Comparison of ENCODE assay signal across 15 mouse cellular contexts in the genomic region with DNA sequence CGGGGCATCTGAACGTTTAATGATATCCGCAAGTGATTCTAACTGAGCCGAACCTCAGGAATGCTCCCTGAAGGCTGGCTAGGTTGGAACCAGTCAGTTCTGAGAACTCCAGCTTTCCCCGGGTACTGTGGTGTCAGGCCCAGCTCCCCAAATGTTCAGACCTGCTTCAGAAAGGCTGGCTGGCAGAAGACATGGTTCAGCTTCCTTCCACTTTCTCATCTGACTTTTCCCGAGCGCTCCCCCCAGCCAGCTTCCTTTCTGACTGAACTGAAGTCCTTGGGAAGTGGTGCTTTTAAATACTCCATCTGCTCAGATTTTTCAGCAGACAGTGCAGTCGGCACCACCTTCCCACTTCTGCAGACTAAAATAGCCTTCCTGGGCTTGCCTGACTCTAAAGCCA. TPM values are rescaled to one million over a fixed set of nuclear protein-coding genes. Genes with fewer than 3 reads are reported as not detected.
DNase-seq lines count a peak whose midpoint lies in the region; ATAC-seq and TF ChIP-seq lines count a peak whose summit lies in the region.
"Had no signal": no experiment of that assay in that cellular context is flagged by ENCODE, and none has a peak within 500 bp of the region (broad histone marks: within the 10 kb centered on the region; RNA-seq: fewer than 3 reads in every experiment).

No protein-coding gene starts in this region.

- DNase-seq in kidney, adult 9 months: no peak
- DNase-seq in left cerebral cortex, adult 18-20 months (ENCODE audit: low spot score in 2 of 2): peak; percentile 58 to 78
- peak; percentile 42 for DNase-seq in lung, postnatal 25 days (ENCODE audit: low spot score)
- DNase-seq in liver, postnatal 0 days: no peak
- DNase-seq: adrenal gland, adult 2 months; kidney, adult 2 months; thymus, postnatal 25 days had no signal

- peaks cover 23% of the 10 kb centered on the region for H3K4me1 ChIP-seq in kidney, embryonic 15.5 days
- no peaks in the 10 kb centered on the region for H3K4me1 ChIP-seq in liver, postnatal 0 days (ENCODE audit: insufficient read depth)
- H3K4me1 ChIP-seq in intestine, embryonic 15.5 days (replicated peaks): 0 out of 2 replicates have a peak, but pooled peaks cover 3% of the 10 kb centered on the region

- no peak for TF ChIP-seq EP300 in liver, postnatal 0 days (IDR thresholded peaks at IDR 0.05; ENCODE audit: low read depth)

- H3K36me3 ChIP-seq in kidney, embryonic 15.5 days: no peaks in the 10 kb centered on the region
- H3K36me3 ChIP-seq in liver, postnatal 0 days (replicated peaks; ENCODE audit: insufficient read depth, low read length): no peaks in the 10 kb centered on the region
- no peaks in the 10 kb centered on the region for H3K36me3 ChIP-seq in intestine, embryonic 15.5 days
- H3K36me3 ChIP-seq: hindbrain, embryonic 10.5 days; limb, embryonic 15.5 days had no signal

- H3K9ac ChIP-seq in kidney, embryonic 15.5 days: no peak overlapping the region
- H3K9ac ChIP-seq in liver, postnatal 0 days (replicated peaks): no peak overlapping the region
- no peak overlapping the region for H3K9ac ChIP-seq in intestine, embryonic 15.5 days
- H3K9ac ChIP-seq: limb, embryonic 15.5 days had no signal

- no peaks in the 10 kb centered on the region for H3K27me3 ChIP-seq in kidney, embryonic 15.5 days
- no peaks in the 10 kb centered on the region for H3K27me3 ChIP-seq in liver, postnatal 0 days (ENCODE audit: insufficient read depth, low read length)
- no peaks in the 10 kb centered on the region for H3K27me3 ChIP-seq in intestine, embryonic 15.5 days (replicated peaks)
- H3K27me3 ChIP-seq: limb, embryonic 15.5 days; Patski had no signal

- no peaks in the 10 kb centered on the region for H3K9me3 ChIP-seq in kidney, embryonic 15.5 days (replicated peaks)
- no peaks in the 10 kb centered on the region for H3K9me3 ChIP-seq in liver, postnatal 0 days (ENCODE audit: low read length)
- no peaks in the 10 kb centered on the region for H3K9me3 ChIP-seq in intestine, embryonic 15.5 days
- H3K9me3 ChIP-seq: hindbrain, embryonic 10.5 days; limb, embryonic 15.5 days had no signal

- no peak for ATAC-seq in kidney, embryonic 15.5 days (replicated peaks; ENCODE audit: low FRiP score)
- peak; percentile 98 for ATAC-seq in frontal cortex, adult (ENCODE audit: low TSS enrichment)
- no peak for ATAC-seq in erythroblast, adult 5-6 weeks (replicated peaks; ENCODE audit: low FRiP score, poor library complexity, severe bottlenecking)
- ATAC-seq in liver, postnatal 0 days: no peak
- no peak for ATAC-seq in intestine, embryonic 15.5 days
- ATAC-seq: Patski had no signal

- no peak overlapping the region for H3K4me3 ChIP-seq in kidney, embryonic 15.5 days (replicated peaks)
- no peak overlapping the region for H3K4me3 ChIP-seq in liver, postnatal 0 days (ENCODE audit: low read depth, low read length)
- H3K4me3 ChIP-seq in intestine, embryonic 15.5 days (replicated peaks): no peak overlapping the region
- H3K4me3 ChIP-seq: hindbrain, embryonic 10.5 days; limb, embryonic 15.5 days; myocyte had no signal

- no peak for TF ChIP-seq CTCF in liver, postnatal 0 days (IDR thresholded peaks at IDR 0.05; ENCODE audit: low read depth)

- WGBS in kidney, embryonic 15.5 days: 58% methylated on average over 8 of the region's 8 CpGs
- 71% methylated on average over 8 of the region's 8 CpGs for WGBS in liver, postnatal 0 days (ENCODE audit: insufficient replicate concordance)
- WGBS in intestine, embryonic 15.5 days: 68% methylated on average over 8 of the region's 8 CpGs

- H3K27ac ChIP-seq in kidney, embryonic 15.5 days: peak overlapping the region; percentile 37; the same call in 1 of the 2 replicates
- H3K27ac ChIP-seq in liver, postnatal 0 days (ENCODE audit: low read depth): no peak overlapping the region
- no peak overlapping the region for H3K27ac ChIP-seq in intestine, embryonic 15.5 days
- H3K27ac ChIP-seq: hindbrain, embryonic 10.5 days; limb, embryonic 15.5 days had no signal

- H3K4me2 ChIP-seq in kidney, embryonic 15.5 days: no peak overlapping the region
- H3K4me2 ChIP-seq in liver, postnatal 0 days (ENCODE audit: low read depth, low read length): no peak overlapping the region
- H3K4me2 ChIP-seq in intestine, embryonic 15.5 days (replicated peaks): no peak overlapping the region
- H3K4me2 ChIP-seq: limb, embryonic 15.5 days had no signal

RNA-seq across cellular contexts. Expression of a gene that starts 6.2 kb away (rescaled TPM):
- 21.4 and 22.4 TPM in 2 replicates for polyA plus RNA-seq in kidney, embryonic 15.5 days (2015; fragmentation: Nextera tagmentation; extraction: Ambion mirVana)
- 10 to 100 TPM; 38.7 to 39.5 TPM for total RNA-seq in left cerebral cortex, adult 18-20 months (2021)
- total RNA-seq in erythroblast, adult 5-6 weeks (2015; ENCODE audit: low replicate concordance): 0.19 TPM in 1 of 2 replicates, not detected in the other
- 0.28 and 0.43 TPM in 2 replicates for total RNA-seq in erythroblast, adult 5-6 weeks (2017; ENCODE audit: low replicate concordance)
- polyA plus RNA-seq in liver, postnatal 0 days (2015; fragmentation: Nextera tagmentation; extraction: Ambion mirVana): 0.97 and 1.6 TPM in 2 replicates
- polyA plus RNA-seq in intestine, embryonic 15.5 days (2015; fragmentation: Nextera tagmentation; extraction: Ambion mirVana): 11.4 and 11.7 TPM in 2 replicates

Comparison
In these comparisons a context has a peak if more than half of its experiments do, and no peak if none do; other contexts are left out.
1. DNase-seq: peak in left cerebral cortex, adult 18-20 months (2 of 2) and lung, postnatal 25 days (single experiment); none in kidney, adult 9 months (single experiment) and liver, postnatal 0 days (single experiment).